Mouse (Mus musculus): ENCODE measurements at regions not wholly inside any gene's neighbourhood (a gene's known extent, or its start where the extent isn't known, plus 50 kb on each side); places are given as distances from the start of the nearest gene placed in this dataset.

DNA sequence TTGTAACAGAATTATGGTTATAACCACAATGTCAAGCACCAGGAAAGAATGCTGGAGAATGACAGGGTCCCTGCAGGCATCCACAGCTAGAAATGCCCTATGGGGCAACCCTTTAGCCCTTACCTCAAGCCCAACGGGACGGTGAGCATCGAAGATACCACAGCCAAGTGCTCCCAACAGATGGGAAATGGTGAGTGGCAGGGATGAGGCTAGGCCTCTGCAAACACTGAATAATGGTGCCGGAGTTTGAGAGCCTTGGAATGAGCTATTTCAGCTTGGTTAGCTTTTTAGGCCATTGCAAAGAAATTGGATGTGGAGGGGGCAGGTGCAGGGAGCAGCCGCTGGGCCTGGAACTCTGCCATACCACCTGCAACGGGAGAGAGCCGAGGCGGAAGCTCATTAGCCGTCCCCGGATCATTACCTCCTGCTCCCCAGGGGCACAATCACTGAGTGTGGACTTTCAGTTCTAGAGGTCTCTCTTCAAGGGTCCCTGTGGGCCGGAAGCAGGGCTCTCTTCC, 117.9 kb downstream of the Usp31 start:
- DNase-seq (ENCODE audit: extremely low spot score) = no peak

DNA sequence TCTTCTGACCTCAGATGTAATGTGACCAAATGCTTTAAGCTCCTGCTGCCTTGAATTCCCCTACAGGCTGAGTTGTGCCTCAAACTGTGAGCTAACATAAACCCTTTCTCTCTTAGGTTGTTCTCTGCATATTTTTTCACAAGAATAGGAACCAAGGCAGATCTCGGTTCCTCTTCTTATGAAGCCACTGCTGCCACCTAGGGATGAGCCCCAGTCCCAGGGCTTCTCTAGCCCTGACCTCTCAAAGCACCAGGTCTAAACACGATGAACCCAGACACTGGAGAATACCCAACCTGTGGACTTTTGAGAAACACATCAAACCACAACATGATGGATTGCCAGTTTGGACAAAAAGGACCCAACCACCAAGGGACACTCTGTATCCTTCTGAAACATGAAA, 119.3 kb downstream of the Usp31 start:
- no peak for DNase-seq (ENCODE audit: extremely low spot score)

- DNase-seq (ENCODE audit: extremely low spot score) = no peak
Observed at GRCm38 (mm10) chr7:121585721-121586120, 121.3 kb downstream of the Usp31 start.

DNA sequence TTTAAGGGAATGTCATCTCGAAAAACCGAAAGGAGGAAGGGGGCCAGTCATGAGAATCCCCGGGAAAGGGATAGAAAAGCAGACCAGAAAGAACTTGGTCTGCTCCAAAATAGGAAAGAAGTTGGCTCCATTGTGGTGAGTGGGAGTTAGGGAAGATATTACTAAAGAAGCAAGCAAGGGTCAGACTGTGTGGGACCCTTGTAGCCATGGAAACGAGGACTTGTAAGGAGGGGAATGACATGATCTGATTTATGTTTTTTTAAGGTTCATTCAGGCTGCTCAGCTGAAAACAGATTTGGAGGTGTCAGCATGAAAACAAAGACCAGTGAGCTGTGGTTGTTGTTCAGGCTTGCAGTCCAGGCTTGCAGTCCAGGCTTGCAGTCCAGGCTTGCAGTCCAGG, 127.6 kb downstream of the Usp31 start:
- peak; percentile 42 for DNase-seq (ENCODE audit: extremely low spot score)

- no peak for DNase-seq (ENCODE audit: extremely low spot score)
Observed at GRCm38 (mm10) chr7:121572681-121573335, 134.2 kb downstream of the Usp31 start.

- DNase-seq (ENCODE audit: extremely low spot score) = no peak
Observed at GRCm38 (mm10) chr7:121571741-121572140, 135.3 kb downstream of the Usp31 start.

DNA sequence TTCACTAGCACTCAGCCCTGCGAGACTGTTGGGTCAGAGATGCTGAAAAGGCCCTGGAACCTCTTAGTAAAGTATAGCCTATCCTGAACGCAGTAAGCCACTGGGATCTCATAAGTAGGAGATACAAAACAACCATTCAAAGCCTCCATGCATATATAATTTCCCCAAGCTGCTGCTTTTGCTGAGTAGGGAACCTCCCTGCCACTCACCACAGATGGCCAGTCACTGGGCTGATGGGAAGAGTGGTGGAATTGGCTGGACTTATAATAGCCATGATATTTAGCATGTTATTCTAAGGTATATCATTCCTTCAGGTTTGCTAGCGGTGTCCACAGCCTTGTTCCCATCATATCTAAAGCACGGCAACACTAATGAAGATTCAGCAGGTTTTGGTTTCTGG, 135.8 kb downstream of the Usp31 start:
- no peak for DNase-seq (ENCODE audit: extremely low spot score)

DNA sequence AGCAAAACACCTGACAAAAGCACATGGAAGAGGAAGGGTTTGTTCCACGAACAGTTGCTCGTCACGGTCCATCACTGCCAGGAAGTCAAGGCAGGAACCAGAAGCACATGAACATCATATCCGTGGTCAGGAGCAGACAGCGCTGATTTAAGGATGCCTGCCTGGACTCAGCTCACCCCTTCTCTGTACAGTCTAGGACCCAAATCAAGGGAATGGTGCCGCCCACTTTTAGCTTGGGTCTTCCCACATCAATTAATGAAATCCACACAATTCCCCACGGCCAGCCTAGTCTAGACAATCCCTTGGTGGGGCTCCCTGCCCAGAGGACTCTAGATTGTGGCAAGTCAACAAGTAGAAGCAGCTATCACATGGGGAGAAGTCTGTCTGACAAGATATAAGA, 137.8 kb downstream of the Usp31 start:
- no peak for DNase-seq (ENCODE audit: extremely low spot score)

- no peak for DNase-seq (ENCODE audit: extremely low spot score)
Observed at GRCm38 (mm10) chr7:121568064-121568463, 139.0 kb downstream of the Usp31 start.

GRCm38 (mm10) chr7:121563526-121563925, 143.5 kb downstream of the Usp31 start:
- DNase-seq (ENCODE audit: extremely low spot score) = peak; percentile 47

GRCm38 (mm10) chr7:121555420-121555819, 151.6 kb downstream of the Usp31 start:
- no peak for DNase-seq (ENCODE audit: extremely low spot score)

Measured in embryo, embryonic 9.5 days (tissue).